Mouse (Mus musculus): Measurements from ENCODE around the gene Tpk1. TPM values are rescaled to one million over a fixed set of nuclear protein-coding genes. Genes with fewer than 3 reads are reported as not detected.

Gene Tpk1
- polyA plus RNA-seq, 1 experiment from 2014 or later: 7.4 TPM

DNA sequence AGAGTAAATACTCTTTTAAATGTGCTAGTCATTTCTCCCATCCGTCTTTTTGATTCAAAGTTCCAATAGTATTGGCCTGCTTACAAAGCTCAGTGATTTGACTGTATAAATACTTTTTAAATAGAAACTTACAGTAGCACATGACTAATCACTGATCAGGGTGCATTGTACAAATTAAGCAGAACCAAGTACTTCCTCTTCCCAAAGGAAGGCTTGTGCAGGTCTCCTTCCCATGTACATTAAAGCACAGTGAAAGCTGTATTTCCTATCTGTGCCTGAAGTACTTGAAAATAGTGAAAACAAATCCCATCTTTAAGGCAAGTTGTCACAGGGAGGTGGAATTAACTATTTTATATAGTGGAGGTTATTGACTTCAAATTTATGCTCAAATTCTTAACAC is 119.5 kb downstream of the Tpk1 start:
- Histone ChIP-seq H3K4me1 (ENCODE audit: insufficient read depth) (no peaks in the 10 kb centered on the region), H3K4me2 (ENCODE audit: low read depth, low read length) (no peak overlapping the region), H3K4me3 (ENCODE audit: low read depth, low read length) (no peak overlapping the region), H3K27ac (ENCODE audit: low read depth) (no peak overlapping the region), H3K36me3 (replicated peaks; ENCODE audit: insufficient read depth, low read length) (no peaks in the 10 kb centered on the region), H3K27me3 (ENCODE audit: insufficient read depth, low read length) (no peaks in the 10 kb centered on the region), H3K9me3 (ENCODE audit: low read length) (no peaks in the 10 kb centered on the region), H3K9ac (replicated peaks) (no peak overlapping the region)
- DNase-seq: no peak
- TF ChIP-seq EP300 (IDR thresholded peaks at IDR 0.05; ENCODE audit: low read depth) (no peak), CTCF (IDR thresholded peaks at IDR 0.05; ENCODE audit: low read depth) (no peak)
- 82% methylated on average over 1 of the region's 1 CpGs for WGBS (ENCODE audit: insufficient replicate concordance)
- ATAC-seq: no peak

DNA sequence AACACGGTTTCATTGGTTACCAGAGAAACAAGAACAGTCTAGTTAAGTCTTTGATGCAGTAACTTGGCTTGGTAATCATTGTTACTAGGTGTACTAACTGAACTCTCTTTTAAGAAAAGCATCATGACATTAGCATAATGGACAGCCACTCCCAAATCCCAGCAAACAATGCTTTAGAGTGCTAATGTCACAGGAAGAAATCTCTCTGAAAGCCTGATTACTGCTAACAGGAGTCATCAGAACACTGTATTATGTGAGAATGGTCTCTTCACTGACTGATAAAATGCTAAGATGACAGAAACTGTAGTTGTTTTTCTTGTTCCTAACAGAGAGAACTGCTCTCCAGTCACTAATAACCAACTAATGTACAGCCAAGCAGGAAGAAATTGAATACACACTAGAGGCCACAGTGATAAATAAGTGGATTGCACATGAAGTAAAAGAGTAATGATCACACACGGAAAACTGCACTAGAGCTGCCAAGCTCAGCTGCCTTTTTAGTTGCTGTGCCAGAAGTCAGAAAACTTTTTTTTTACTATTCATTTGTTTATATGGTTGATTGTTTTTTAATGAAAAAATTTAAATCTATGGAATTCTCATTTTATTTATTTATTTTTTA is 128.7 kb downstream of the Tpk1 start:
- ATAC-seq: no peak
- WGBS (ENCODE audit: insufficient replicate concordance): 78% methylated on average over 2 of the region's 2 CpGs

DNA sequence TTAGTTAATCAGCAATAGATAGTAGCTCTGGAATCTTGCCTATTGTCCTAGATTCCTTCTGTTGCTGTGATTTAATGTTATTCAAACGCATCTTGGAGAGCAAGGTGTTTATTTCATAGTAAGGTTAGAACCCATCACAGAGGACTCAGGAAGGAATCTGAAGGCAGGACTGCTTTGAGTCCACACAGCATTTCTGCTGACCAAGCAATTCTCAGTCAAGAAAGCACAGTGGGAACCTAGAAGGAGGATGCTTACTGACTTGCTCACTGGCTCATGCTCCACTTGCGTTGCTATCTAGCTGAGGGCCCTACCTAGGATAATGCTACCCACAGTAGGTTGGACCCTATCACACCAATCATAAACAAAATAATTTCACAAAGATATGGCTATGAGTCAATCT is 130.6 kb downstream of the Tpk1 start:
- 86% methylated on average over 2 of the region's 2 CpGs for WGBS (ENCODE audit: insufficient replicate concordance)
- Histone ChIP-seq H3K4me1 (ENCODE audit: insufficient read depth) (no peaks in the 10 kb centered on the region), H3K36me3 (replicated peaks; ENCODE audit: insufficient read depth, low read length) (no peaks in the 10 kb centered on the region), H3K9ac (replicated peaks) (no peak overlapping the region), H3K4me2 (ENCODE audit: low read depth, low read length) (no peak overlapping the region), H3K27ac (ENCODE audit: low read depth) (no peak overlapping the region), H3K9me3 (ENCODE audit: low read length) (no peaks in the 10 kb centered on the region), H3K4me3 (ENCODE audit: low read depth, low read length) (no peak overlapping the region), H3K27me3 (ENCODE audit: insufficient read depth, low read length) (no peaks in the 10 kb centered on the region)
- TF ChIP-seq CTCF (IDR thresholded peaks at IDR 0.05; ENCODE audit: low read depth) (no peak), EP300 (IDR thresholded peaks at IDR 0.05; ENCODE audit: low read depth) (no peak)
- ATAC-seq (no peak), DNase-seq (no peak)

More for the DNA sequence above, 128.7 kb downstream of the Tpk1 start:
- TF ChIP-seq CTCF (IDR thresholded peaks at IDR 0.05; ENCODE audit: low read depth): no peak
- TF ChIP-seq EP300 (IDR thresholded peaks at IDR 0.05; ENCODE audit: low read depth): no peak
- DNase-seq: no peak
- Histone ChIP-seq H3K27me3 (ENCODE audit: insufficient read depth, low read length) (no peaks in the 10 kb centered on the region), H3K9me3 (ENCODE audit: low read length) (no peaks in the 10 kb centered on the region), H3K36me3 (replicated peaks; ENCODE audit: insufficient read depth, low read length) (no peaks in the 10 kb centered on the region), H3K9ac (replicated peaks) (no peak overlapping the region), H3K4me3 (ENCODE audit: low read depth, low read length) (no peak overlapping the region), H3K4me2 (ENCODE audit: low read depth, low read length) (no peak overlapping the region), H3K27ac (ENCODE audit: low read depth) (no peak overlapping the region), H3K4me1 (ENCODE audit: insufficient read depth) (no peaks in the 10 kb centered on the region)

DNA sequence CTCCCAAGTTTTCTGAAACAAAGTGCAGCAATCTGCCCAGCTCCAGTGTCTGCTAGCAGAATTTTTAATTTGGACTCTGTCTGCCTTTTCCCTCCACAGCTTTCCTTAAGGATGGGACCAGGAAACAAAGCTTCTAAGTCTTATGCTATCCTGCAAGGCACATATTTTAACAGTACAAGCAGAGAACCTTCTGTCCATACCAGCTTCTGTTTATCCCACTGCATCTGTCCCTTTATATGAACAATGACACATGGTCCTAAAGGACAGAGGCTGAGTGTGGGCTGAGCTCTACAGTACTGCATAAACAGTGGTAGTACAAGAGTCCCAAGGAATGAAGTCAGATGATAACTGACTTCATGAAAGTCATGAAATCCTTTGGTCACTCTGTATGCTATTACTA is 132.8 kb downstream of the Tpk1 start:
- Histone ChIP-seq H3K27me3 (ENCODE audit: insufficient read depth, low read length) (no peaks in the 10 kb centered on the region), H3K9ac (replicated peaks) (no peak overlapping the region), H3K36me3 (replicated peaks; ENCODE audit: insufficient read depth, low read length) (no peaks in the 10 kb centered on the region), H3K4me1 (ENCODE audit: insufficient read depth) (no peaks in the 10 kb centered on the region), H3K4me2 (ENCODE audit: low read depth, low read length) (no peak overlapping the region), H3K4me3 (ENCODE audit: low read depth, low read length) (no peak overlapping the region), H3K27ac (ENCODE audit: low read depth) (no peak overlapping the region), H3K9me3 (ENCODE audit: low read length) (no peaks in the 10 kb centered on the region)
- no peak for TF ChIP-seq CTCF (IDR thresholded peaks at IDR 0.05; ENCODE audit: low read depth)
- no peak for TF ChIP-seq EP300 (IDR thresholded peaks at IDR 0.05; ENCODE audit: low read depth)
- ATAC-seq (no peak), DNase-seq (no peak)

DNA sequence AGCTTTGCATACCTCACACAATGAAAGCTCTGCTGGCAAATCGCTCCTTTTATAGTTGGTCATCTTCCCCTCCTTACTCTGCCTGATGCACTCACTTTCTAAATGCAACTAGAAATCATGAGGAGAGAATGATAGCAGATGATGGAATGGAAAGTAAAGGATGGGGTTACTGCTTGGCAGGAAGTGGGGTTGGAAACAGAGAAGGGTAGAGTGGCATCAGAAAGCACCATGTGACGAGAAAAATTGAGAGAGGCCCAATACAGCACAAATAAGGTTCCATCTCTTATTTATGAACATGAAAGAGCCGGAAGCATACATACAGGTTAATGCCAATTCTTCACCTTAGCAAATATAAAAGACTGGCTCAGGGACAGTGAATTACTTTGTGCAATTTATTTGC is 133.3 kb downstream of the Tpk1 start:
- ATAC-seq: no peak
- Histone ChIP-seq H3K4me3 (ENCODE audit: low read depth, low read length) (no peak overlapping the region), H3K9me3 (ENCODE audit: low read length) (no peaks in the 10 kb centered on the region), H3K27ac (ENCODE audit: low read depth) (no peak overlapping the region), H3K9ac (replicated peaks) (no peak overlapping the region), H3K4me2 (ENCODE audit: low read depth, low read length) (no peak overlapping the region), H3K36me3 (replicated peaks; ENCODE audit: insufficient read depth, low read length) (no peaks in the 10 kb centered on the region), H3K4me1 (ENCODE audit: insufficient read depth) (no peaks in the 10 kb centered on the region), H3K27me3 (ENCODE audit: insufficient read depth, low read length) (no peaks in the 10 kb centered on the region)
- WGBS (ENCODE audit: insufficient replicate concordance): 78% methylated on average over 3 of the region's 3 CpGs
- TF ChIP-seq EP300 (IDR thresholded peaks at IDR 0.05; ENCODE audit: low read depth) (no peak), CTCF (IDR thresholded peaks at IDR 0.05; ENCODE audit: low read depth) (no peak)
- DNase-seq: no peak

DNA sequence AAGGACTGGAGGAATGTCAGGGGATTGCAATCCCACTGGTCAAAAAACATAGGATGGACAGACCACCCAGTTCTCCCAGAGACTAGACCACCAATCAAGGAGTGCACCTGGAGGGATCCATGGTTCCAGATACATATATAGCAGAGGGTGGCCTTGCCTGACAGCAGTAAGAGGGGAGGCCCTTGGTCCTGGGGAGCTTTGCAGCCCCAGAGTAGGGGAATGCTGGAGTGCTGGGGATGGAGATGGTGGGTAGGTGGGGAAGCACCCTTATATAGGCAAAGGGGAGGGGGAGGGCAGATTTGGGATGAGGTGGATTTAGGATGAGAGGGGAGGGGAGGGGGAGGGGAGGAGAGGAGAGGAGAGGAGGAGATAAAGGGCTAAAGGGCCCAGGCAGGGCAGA is 134.1 kb downstream of the Tpk1 start:
- H3K9ac ChIP-seq (replicated peaks): no peak overlapping the region
- no peaks in the 10 kb centered on the region for H3K9me3 ChIP-seq (ENCODE audit: low read length)
- no peaks in the 10 kb centered on the region for H3K4me1 ChIP-seq (ENCODE audit: insufficient read depth)
- H3K27ac ChIP-seq (ENCODE audit: low read depth): no peak overlapping the region
- H3K36me3 ChIP-seq (replicated peaks; ENCODE audit: insufficient read depth, low read length): no peaks in the 10 kb centered on the region
- no peak for TF ChIP-seq CTCF (IDR thresholded peaks at IDR 0.05; ENCODE audit: low read depth)
- TF ChIP-seq EP300 (IDR thresholded peaks at IDR 0.05; ENCODE audit: low read depth): no peak
- no peak overlapping the region for H3K4me2 ChIP-seq (ENCODE audit: low read depth, low read length)
- DNase-seq (no peak), ATAC-seq (no peak)
- no peak overlapping the region for H3K4me3 ChIP-seq (ENCODE audit: low read depth, low read length)
- no peaks in the 10 kb centered on the region for H3K27me3 ChIP-seq (ENCODE audit: insufficient read depth, low read length)

DNA sequence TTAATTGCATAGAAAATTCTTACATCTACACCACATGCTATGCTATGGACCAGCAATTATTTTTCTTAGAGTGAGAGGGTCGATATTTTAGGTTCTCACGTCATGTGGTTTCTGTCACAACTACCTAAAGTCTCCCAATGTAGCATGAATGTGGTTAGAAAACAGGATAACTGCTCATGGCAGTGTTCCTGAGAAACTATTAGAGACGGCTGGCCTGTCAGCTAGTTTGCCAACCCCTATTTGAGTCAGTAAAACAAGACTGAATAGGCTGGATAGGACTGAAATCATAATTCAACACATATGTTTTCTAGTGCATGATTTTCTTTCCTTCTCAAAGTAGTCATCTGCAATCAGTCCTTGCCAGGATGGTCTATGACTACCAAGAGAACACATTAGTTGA is 137.1 kb downstream of the Tpk1 start:
- ATAC-seq (no peak), DNase-seq (no peak)
- no peaks in the 10 kb centered on the region for H3K27me3 ChIP-seq (ENCODE audit: insufficient read depth, low read length)
- no peak overlapping the region for H3K9ac ChIP-seq (replicated peaks)
- no peaks in the 10 kb centered on the region for H3K9me3 ChIP-seq (ENCODE audit: low read length)
- no peak overlapping the region for H3K27ac ChIP-seq (ENCODE audit: low read depth)
- WGBS (ENCODE audit: insufficient replicate concordance): 85% methylated on average over 3 of the region's 3 CpGs
- TF ChIP-seq EP300 (IDR thresholded peaks at IDR 0.05; ENCODE audit: low read depth): no peak
- TF ChIP-seq CTCF (IDR thresholded peaks at IDR 0.05; ENCODE audit: low read depth): no peak
- H3K36me3 ChIP-seq (replicated peaks; ENCODE audit: insufficient read depth, low read length): no peaks in the 10 kb centered on the region
- no peak overlapping the region for H3K4me2 ChIP-seq (ENCODE audit: low read depth, low read length)
- peaks cover 4% of the 10 kb centered on the region; the same call in 1 of the 2 replicates for H3K4me1 ChIP-seq (ENCODE audit: insufficient read depth)
- H3K4me3 ChIP-seq (ENCODE audit: low read depth, low read length): no peak overlapping the region
